ENCODE assay signal across 35 mouse cellular contexts in the genomic region with DNA sequence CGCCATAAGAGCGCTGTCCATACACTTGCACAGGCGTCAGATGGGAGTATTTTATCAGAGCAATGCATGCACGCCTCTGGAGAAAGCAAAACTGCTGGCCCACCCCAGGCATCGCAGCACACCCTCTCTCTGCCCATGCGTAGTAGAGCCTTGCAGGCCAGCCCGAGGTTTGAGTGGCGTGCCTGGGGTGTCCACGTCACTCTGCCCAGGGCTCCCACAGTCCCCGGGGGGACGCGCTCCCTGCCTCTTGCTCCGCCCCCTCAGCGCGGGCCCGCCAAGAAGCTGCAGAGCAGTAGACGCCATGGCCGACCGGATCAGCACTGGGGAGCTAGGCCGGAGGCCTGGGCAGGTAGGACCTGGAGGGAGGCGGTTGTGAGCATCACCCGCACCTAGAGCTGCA. TPM values are rescaled to one million over a fixed set of nuclear protein-coding genes. Genes with fewer than 3 reads are reported as not detected.
DNase-seq lines count a peak whose midpoint lies in the region; ATAC-seq and TF ChIP-seq lines count a peak whose summit lies in the region.
"Had no signal": no experiment of that assay in that cellular context is flagged by ENCODE, and none has a peak within 500 bp of the region (broad histone marks: within the 10 kb centered on the region; RNA-seq: fewer than 3 reads in every experiment).

A gene (plus strand): TSS at position 263 of the 400 bp plus-strand sequence.

- no peaks in the 10 kb centered on the region for H3K36me3 ChIP-seq in heart, embryonic 11.5 days (ENCODE audit: control insufficient read depth, insufficient read depth, low read length)
- H3K36me3 ChIP-seq in midbrain, embryonic 13.5 days: no peaks in the 10 kb centered on the region
- H3K36me3 ChIP-seq in midbrain, postnatal 0 days (ENCODE audit: insufficient read depth, low read length): no peaks in the 10 kb centered on the region
- H3K36me3 ChIP-seq in embryonic facial prominence, embryonic 13.5 days: no peaks in the 10 kb centered on the region
- H3K36me3 ChIP-seq: heart, embryonic 12.5 days; hindbrain, embryonic 13.5 days; intestine, embryonic 15.5 days; neural tube, embryonic 13.5 days had no signal

- no peak within 1 kb of the TSS for H3K4me3 ChIP-seq in heart, embryonic 11.5 days (ENCODE audit: low read depth, low read length)
- no peak within 1 kb of the TSS for H3K4me3 ChIP-seq in midbrain, embryonic 13.5 days (replicated peaks)
- H3K4me3 ChIP-seq in midbrain, postnatal 0 days (ENCODE audit: low read depth, low read length): no peak within 1 kb of the TSS
- no peak within 1 kb of the TSS for H3K4me3 ChIP-seq in embryonic facial prominence, embryonic 13.5 days
- H3K4me3 ChIP-seq: forebrain, embryonic 10.5 days; heart, embryonic 12.5 days; hindbrain, embryonic 13.5 days; intestine, embryonic 15.5 days; myocyte; neural tube, embryonic 13.5 days had no signal

- 91% methylated on average over 22 of the region's 22 CpGs for WGBS in heart, embryonic 11.5 days (ENCODE audit: insufficient replicate concordance)
- 94% methylated on average over 22 of the region's 22 CpGs for WGBS in midbrain, embryonic 13.5 days
- WGBS in midbrain, postnatal 0 days: 94% methylated on average over 22 of the region's 22 CpGs
- 93% methylated on average over 22 of the region's 22 CpGs for WGBS in embryonic facial prominence, embryonic 13.5 days

- no peaks in the 10 kb centered on the region for H3K9me3 ChIP-seq in heart, embryonic 11.5 days (replicated peaks; ENCODE audit: control insufficient read depth, low read length)
- no peaks in the 10 kb centered on the region for H3K9me3 ChIP-seq in midbrain, embryonic 13.5 days
- no peaks in the 10 kb centered on the region for H3K9me3 ChIP-seq in midbrain, postnatal 0 days (ENCODE audit: low read length)
- no peaks in the 10 kb centered on the region for H3K9me3 ChIP-seq in embryonic facial prominence, embryonic 13.5 days
- H3K9me3 ChIP-seq: heart, embryonic 12.5 days; hindbrain, embryonic 13.5 days; intestine, embryonic 15.5 days; neural tube, embryonic 13.5 days had no signal

- no peak within 1 kb of the TSS for H3K9ac ChIP-seq in heart, embryonic 11.5 days (ENCODE audit: low read depth, low read length)
- H3K9ac ChIP-seq in midbrain, embryonic 13.5 days (replicated peaks): no peak within 1 kb of the TSS
- H3K9ac ChIP-seq in midbrain, postnatal 0 days (replicated peaks; ENCODE audit: low read length, poor library complexity, severe bottlenecking): no peak within 1 kb of the TSS
- no peak within 1 kb of the TSS; the same call in 1 of the 2 replicates for H3K9ac ChIP-seq in embryonic facial prominence, embryonic 13.5 days
- H3K9ac ChIP-seq: heart, embryonic 12.5 days; hindbrain, embryonic 13.5 days; intestine, embryonic 15.5 days; neural tube, embryonic 13.5 days had no signal

- peak; percentile 46; the same call in 1 of the 2 replicates for ATAC-seq in heart, embryonic 11.5 days (replicated peaks; ENCODE audit: insufficient number of reproducible peaks, low FRiP score, low TSS enrichment)
- peak; percentile 34; the same call in 1 of the 2 replicates for ATAC-seq in midbrain, embryonic 13.5 days
- ATAC-seq in midbrain, postnatal 0 days (ENCODE audit: low FRiP score): no peak
- 0 out of 2 replicates have a peak, but pooled peaks have one; percentile 37 for ATAC-seq in embryonic facial prominence, embryonic 13.5 days (ENCODE audit: insufficient number of reproducible peaks, insufficient read depth, low FRiP score, low TSS enrichment, low read depth)
- ATAC-seq: forebrain, embryonic 16.5 days; intestine, embryonic 15.5 days had no signal

- no peaks in the 10 kb centered on the region for H3K27me3 ChIP-seq in heart, embryonic 11.5 days (ENCODE audit: control insufficient read depth, insufficient read depth, low read length)
- H3K27me3 ChIP-seq in midbrain, embryonic 13.5 days: no peaks in the 10 kb centered on the region
- no peaks in the 10 kb centered on the region for H3K27me3 ChIP-seq in midbrain, postnatal 0 days (ENCODE audit: insufficient read depth, low read length)
- H3K27me3 ChIP-seq in embryonic facial prominence, embryonic 13.5 days: no peaks in the 10 kb centered on the region
- H3K27me3 ChIP-seq: heart, embryonic 12.5 days; hindbrain, embryonic 13.5 days; intestine, embryonic 15.5 days; neural tube, embryonic 13.5 days had no signal

- no peak within 1 kb of the TSS for H3K27ac ChIP-seq in heart, embryonic 11.5 days (ENCODE audit: low read depth, low read length)
- no peak within 1 kb of the TSS for H3K27ac ChIP-seq in midbrain, embryonic 13.5 days
- H3K27ac ChIP-seq in midbrain, postnatal 0 days (ENCODE audit: low read depth, low read length): no peak within 1 kb of the TSS
- H3K27ac ChIP-seq in embryonic facial prominence, embryonic 13.5 days: no peak within 1 kb of the TSS
- H3K27ac ChIP-seq: forebrain, embryonic 10.5 days; hindbrain, embryonic 13.5 days; intestine, embryonic 15.5 days; neural tube, embryonic 13.5 days had no signal

- H3K4me1 ChIP-seq in heart, embryonic 11.5 days (ENCODE audit: control insufficient read depth, insufficient read depth, low read length): no peaks in the 10 kb centered on the region
- peaks cover 8% of the 10 kb centered on the region; the same call in 1 of the 2 replicates for H3K4me1 ChIP-seq in midbrain, embryonic 13.5 days (replicated peaks)
- H3K4me1 ChIP-seq in midbrain, postnatal 0 days (ENCODE audit: insufficient read depth, low read length): no peaks in the 10 kb centered on the region
- H3K4me1 ChIP-seq in embryonic facial prominence, embryonic 13.5 days: no peaks in the 10 kb centered on the region
- H3K4me1 ChIP-seq: hindbrain, embryonic 13.5 days; intestine, embryonic 15.5 days; neural tube, embryonic 13.5 days had no signal

- TF ChIP-seq CTCF in midbrain, postnatal 0 days (IDR thresholded peaks at IDR 0.05): no peak

- no peak for DNase-seq in heart, postnatal 14 days
- no peak for DNase-seq in midbrain, postnatal 0 days (ENCODE audit: low spot score)
- peak; percentile 85 for DNase-seq in testis, postnatal 14 days (ENCODE audit: low spot score)
- DNase-seq in adipocyte (ENCODE audit: low spot score): no peak
- no peak for DNase-seq in left cerebral cortex, postnatal 14 days (ENCODE audit: low spot score in 2 of 2)
- DNase-seq: cerebellum, adult 11-12 months; cerebellum, postnatal 10 days; gastrocnemius, postnatal 10 days; kidney, adult 8-10 months; kidney, postnatal 10 days; lung, postnatal 4 days; retina, postnatal 1 day; thymus, postnatal 25 days had no signal

- intact Hi-C loops in heart, postnatal 14 days (cut with DNase I): no loop called here
- intact Hi-C loops in left cerebral cortex, postnatal 14 days (cut with DNase I): no loop called here

- H3K4me2 ChIP-seq in heart, embryonic 11.5 days: no peak within 1 kb of the TSS
- H3K4me2 ChIP-seq in midbrain, embryonic 13.5 days (replicated peaks): no peak within 1 kb of the TSS
- H3K4me2 ChIP-seq in midbrain, postnatal 0 days (ENCODE audit: low read depth, low read length, poor library complexity, severe bottlenecking): no peak within 1 kb of the TSS
- H3K4me2 ChIP-seq in embryonic facial prominence, embryonic 13.5 days: no peak within 1 kb of the TSS
- H3K4me2 ChIP-seq: heart, embryonic 12.5 days; hindbrain, embryonic 13.5 days; intestine, embryonic 15.5 days; neural tube, embryonic 13.5 days had no signal

RNA-seq across cellular contexts. Expression of the gene that starts here (rescaled TPM):
- polyA plus RNA-seq in heart, embryonic 11.5 days (2014; fragmentation: Nextera tagmentation; extraction: Ambion mirVana): not detected in 2 replicates
- total RNA-seq in heart, postnatal 14 days (2021): not detected
- polyA plus RNA-seq in midbrain, embryonic 13.5 days (2015; fragmentation: Nextera tagmentation; extraction: Ambion mirVana): not detected in 2 replicates
- total RNA-seq in midbrain, postnatal 0 days (2014; rRNA removed): not detected in 2 replicates
- polyA plus RNA-seq in midbrain, postnatal 0 days (2015; fragmentation: Nextera tagmentation; extraction: Ambion mirVana): not detected in 2 replicates
- polyA plus RNA-seq in embryonic facial prominence, embryonic 13.5 days (2015; fragmentation: Nextera tagmentation; extraction: Ambion mirVana): not detected in 2 replicates
- total RNA-seq in left cerebral cortex, postnatal 14 days (2021): not detected
- total RNA-seq: adrenal gland, adult 18-20 months; granulocyte monocyte progenitor cell, adult 5-6 weeks; heart, postnatal 25 days; layer of hippocampus, postnatal 14 days; left cerebral cortex, adult 8-10 months; liver, adult 2 months; megakaryocyte-erythroid progenitor cell, adult 5-6 weeks; MEL had no signal
- polyA plus RNA-seq: forebrain, embryonic 10.5 days; forebrain, embryonic 16.5 days; hindbrain, embryonic 13.5 days; limb, embryonic 11.5 days; liver, adult 2 months; liver, embryonic 16.5 days; lung, embryonic 16.5 days; neural tube, embryonic 13.5 days; stomach, embryonic 16.5 days had no signal

Comparison
In these comparisons a context has a peak if more than half of its experiments do, and no peak if none do; other contexts are left out.
1. Peak in ATAC-seq in heart, embryonic 11.5 days; RNA of the gene not detected or under 1 TPM.
2. Peak in ATAC-seq in midbrain, embryonic 13.5 days; RNA of the gene not detected or under 1 TPM.
3. Peak in ATAC-seq in embryonic facial prominence, embryonic 13.5 days; RNA of the gene not detected or under 1 TPM.